9 mouse cellular contexts compared by ENCODE assay signal in the genomic region with DNA sequence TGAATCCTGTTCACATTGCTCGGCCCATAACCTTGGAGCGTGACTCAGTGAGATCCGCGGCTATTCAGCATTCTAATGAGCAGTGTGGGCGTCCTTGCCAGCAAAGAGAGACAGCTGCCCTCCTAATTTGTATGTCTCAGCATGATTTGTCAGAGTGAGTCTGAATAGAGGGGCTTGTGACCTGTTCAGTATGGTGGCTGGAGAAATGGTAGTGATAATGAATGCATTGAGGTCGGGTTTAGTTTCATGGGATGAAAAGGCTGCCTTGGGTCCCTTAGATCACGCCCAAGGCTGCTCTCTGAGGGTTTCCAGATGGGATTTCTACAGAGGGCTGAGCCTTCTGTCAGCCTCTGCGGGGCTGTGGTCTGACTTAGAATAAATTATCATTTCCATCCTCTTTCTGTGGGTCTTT.
A peak's percentile ranks its signal among the peaks of the same experiment; 100 is the strongest.
DNase-seq lines count a peak whose midpoint lies in the region; ATAC-seq and TF ChIP-seq lines count a peak whose summit lies in the region.
"Had no signal": no experiment of that assay in that cellular context is flagged by ENCODE, and none has a peak within 500 bp of the region (broad histone marks: within the 10 kb centered on the region; RNA-seq: fewer than 3 reads in every experiment).

No protein-coding gene starts in this region.

- no peak for DNase-seq in left cerebral cortex, adult 2 months (ENCODE audit: extremely low spot score in 1 of 2, low spot score in 2 of 2)
- DNase-seq in left cerebral cortex, postnatal 36 days (ENCODE audit: low spot score in 2 of 2): no peak
- peak; percentile 84 for DNase-seq in retina, postnatal 1 day
- no peak for DNase-seq in gastrocnemius, postnatal 36 days
- no peak for DNase-seq in urinary bladder, postnatal 10 days (ENCODE audit: low spot score)

- no peak for TF ChIP-seq POLR2A in cortical plate, adult 2 months (IDR thresholded peaks at IDR 0.05; ENCODE audit: extremely low read depth, insufficient read depth, low read length)

- H3K27ac ChIP-seq in left cerebral cortex, adult 2 months: peak overlapping the region; percentile 58
- 0 out of 2 replicates have a peak overlapping the region, but pooled peaks have one; percentile 48 for H3K27ac ChIP-seq in cortical plate, adult 2 months (ENCODE audit: insufficient read depth, low read length)
- H3K27ac ChIP-seq in hindbrain, embryonic 16.5 days (ENCODE audit: low read depth, low read length): peak overlapping the region; percentile 82
- no peak overlapping the region for H3K27ac ChIP-seq in kidney, embryonic 15.5 days

- no peaks in the 10 kb centered on the region for H3K9me3 ChIP-seq in hindbrain, embryonic 16.5 days (ENCODE audit: control insufficient read depth, low read length)
- H3K9me3 ChIP-seq in kidney, embryonic 15.5 days (replicated peaks): no peaks in the 10 kb centered on the region

- peak overlapping the region; percentile 35 for H3K4me2 ChIP-seq in hindbrain, embryonic 16.5 days (ENCODE audit: low read length)
- no peak overlapping the region for H3K4me2 ChIP-seq in kidney, embryonic 15.5 days

- H3K4me3 ChIP-seq in left cerebral cortex, adult 2 months: no peak overlapping the region
- no peak overlapping the region for H3K4me3 ChIP-seq in cortical plate, adult 2 months (ENCODE audit: insufficient read depth, low read length)
- H3K4me3 ChIP-seq in hindbrain, embryonic 16.5 days (ENCODE audit: low read length): no peak overlapping the region
- H3K4me3 ChIP-seq in kidney, embryonic 15.5 days (replicated peaks): no peak overlapping the region
- H3K4me3 ChIP-seq: erythroblast, embryonic 14.5 days had no signal

- H3K27me3 ChIP-seq in hindbrain, embryonic 16.5 days (replicated peaks; ENCODE audit: control insufficient read depth, insufficient read depth, low read length): no peaks in the 10 kb centered on the region
- no peaks in the 10 kb centered on the region for H3K27me3 ChIP-seq in kidney, embryonic 15.5 days

- peak overlapping the region; percentile 7; the same call in 1 of the 2 replicates for H3K9ac ChIP-seq in hindbrain, embryonic 16.5 days (ENCODE audit: low read depth, low read length)
- no peak overlapping the region for H3K9ac ChIP-seq in kidney, embryonic 15.5 days

- no peaks in the 10 kb centered on the region for H3K36me3 ChIP-seq in hindbrain, embryonic 16.5 days (ENCODE audit: control insufficient read depth, insufficient read depth, low read length)
- peaks cover 28% of the 10 kb centered on the region for H3K36me3 ChIP-seq in kidney, embryonic 15.5 days

- no peak for TF ChIP-seq CTCF in left cerebral cortex, adult 2 months (IDR thresholded peaks at IDR 0.05)
- no peak for TF ChIP-seq CTCF in cortical plate, adult 2 months (IDR thresholded peaks at IDR 0.05; ENCODE audit: extremely low read depth, insufficient read depth, low read length)

- WGBS in hindbrain, embryonic 16.5 days: 6% methylated on average over 8 of the region's 8 CpGs
- 27% methylated on average over 8 of the region's 8 CpGs for WGBS in kidney, embryonic 15.5 days

- peaks cover 1% of the 10 kb centered on the region for H3K4me1 ChIP-seq in cortical plate, adult 2 months (ENCODE audit: control insufficient read depth, insufficient read depth, low read length)
- peaks cover 55% of the 10 kb centered on the region for H3K4me1 ChIP-seq in hindbrain, embryonic 16.5 days (ENCODE audit: control insufficient read depth, insufficient read depth, low read depth, low read length)
- H3K4me1 ChIP-seq in kidney, embryonic 15.5 days: peaks cover 36% of the 10 kb centered on the region

- intact Hi-C loops in left cerebral cortex, adult 2 months (cut with DNase I): loop anchor here (2.0 kb wide), 1 partner anchor 13 kb away; no protein-coding TSS in a partner anchor
- intact Hi-C loops in left cerebral cortex, postnatal 36 days (cut with DNase I): no loop called here
- intact Hi-C loops in gastrocnemius, postnatal 36 days (cut with DNase I): no loop called here

- peak; percentile 81 for ATAC-seq in hindbrain, embryonic 16.5 days
- no peak for ATAC-seq in kidney, embryonic 15.5 days (replicated peaks; ENCODE audit: low FRiP score)
